Mouse (Mus musculus) testis, adult 2 months (tissue): ENCODE data around the gene Elovl6.

Experiments
- CTCF ChIP-seq: fragments of 200-500 bp; IDR thresholded peaks from 2 replicates; pipeline ENCODE4 v1.5.1; 2012; ENCODE audit warnings: low read depth, mild to moderate bottlenecking, inconsistent platforms, low read length, moderate library complexity; ENCODE audit not compliant: control insufficient read depth, insufficient read depth, insufficient replicate concordance
- POLR2A ChIP-seq: fragments of 200-500 bp; IDR thresholded peaks from 2 replicates; pipeline ENCODE4 v1.6.1; 2012; ENCODE audit warnings: low read depth, mild to moderate bottlenecking, inconsistent platforms, low read length, moderate library complexity; ENCODE audit not compliant: control insufficient read depth

- no peak for TF ChIP-seq CTCF
- no peak for TF ChIP-seq POLR2A
Observed at GRCm38 (mm10) chr3:129617450-129617849, 85.3 kb downstream of the Elovl6 start.
